Mouse (Mus musculus): Measurements from ENCODE around the gene Actr10.

DNA sequence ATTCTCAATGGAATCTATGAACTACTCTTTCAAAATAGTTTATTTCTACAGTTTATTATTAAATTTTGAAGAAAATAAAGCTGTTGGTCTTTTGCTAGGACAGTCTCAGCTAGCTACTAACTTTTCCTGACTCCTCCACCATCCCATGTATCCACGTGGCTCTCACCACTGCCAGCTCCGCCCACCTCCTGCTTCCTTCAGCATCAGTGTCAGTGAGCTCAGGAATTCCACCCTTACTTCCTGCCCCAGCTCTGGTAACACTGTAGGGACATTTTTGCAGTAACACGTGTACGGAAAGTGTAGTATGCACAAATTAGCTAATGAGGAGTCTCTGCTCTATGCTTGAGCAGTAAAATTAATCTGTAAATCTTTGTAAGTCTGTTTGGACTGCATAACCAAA lies 72.1 kb downstream of the Actr10 start:
- no peak for TF ChIP-seq POLR2A (IDR thresholded peaks at IDR 0.05; ENCODE audit: insufficient read depth, low read depth, low read length)
- no peak for TF ChIP-seq CTCF (IDR thresholded peaks at IDR 0.05; ENCODE audit: insufficient read depth, low read depth, low read length)

All from olfactory bulb, adult 2 months (tissue).